Comparison of ENCODE assay signal across 1 mouse cellular context in genomic region chr11:80515346-80515745, GRCm38 (mm10).
TF ChIP-seq lines count a peak whose summit lies in the region.

No protein-coding gene starts in this region.

TF ChIP-seq in CH12.LX, 34 proteins besides CTCF, POLR2A, EP300 and RAD21 (continued from another document):
- TF ChIP-seq MAZ (IDR thresholded peaks at IDR 0.05; ENCODE audit: low read depth, low read length) (0 out of 2 replicates have a peak, but pooled peaks have one; percentile 43), SIN3A (IDR thresholded peaks at IDR 0.05; ENCODE audit: low read length) (peak; percentile 74)
